Mouse (Mus musculus) megakaryocyte progenitor cell, adult 5-6 weeks (primary cell): ENCODE results near the gene Mup14. TPM values are rescaled to one million over a fixed set of nuclear protein-coding genes. Genes with fewer than 3 reads are reported as not detected.
"Not testable (repeated sequence)": the region's sequence is repeated elsewhere in the genome, so short reads cannot be mapped to it uniquely, and the experiment has no call there.

Experiments
- ATAC-seq: replicated peaks from 2 replicates; pipeline ENCODE4 v1.8.0; 2016; ENCODE audit warnings: mild to moderate bottlenecking, moderate TSS enrichment, inconsistent platforms; ENCODE audit not compliant: poor library complexity
- total RNA-seq, 2 experiments: library from RNA; stranded (forward) in 1 of 2; stranded (reverse) in 1 of 2; fragments of 157-497, 149-512 nt in 1 of 2; fragments of 200-1000 nt in 1 of 2; gene quantifications; 2 replicates each; pipeline versions ENCODE4 v1.2.3 to v1.2.4; 2015 to 2017

The Mup14 gene
- total RNA-seq (2015) = not detected in 2 replicates
- total RNA-seq (2017) = not detected in 2 replicates

GRCm38 (mm10) chr4:61303900-61304299, at the start of gene Mup14:
Gene Mup14 (minus strand): TSS chr4:61304000.
- ATAC-seq = not testable (repeated sequence)

GRCm38 (mm10) chr4:61338108-61338507, 34.3 kb upstream of the Mup14 start:
- ATAC-seq = not testable (repeated sequence)

Other genes with a start within 250 kb of the Mup14 start
- gene Mup13, start 75.7 kb downstream of the Mup14 start, total RNA-seq (2015) = not detected in 2 replicates
- gene Mup13, start 75.7 kb downstream of the Mup14 start, total RNA-seq (2017) = not detected in 2 replicates
- gene Mup15, start 135.7 kb upstream of the Mup14 start, total RNA-seq (2015) = not detected in 2 replicates
- gene Mup15, start 135.7 kb upstream of the Mup14 start, total RNA-seq (2017) = not detected in 2 replicates
- gene Mup16, start 215.5 kb upstream of the Mup14 start, total RNA-seq (2015) = not detected in 2 replicates
- gene Mup16, start 215.5 kb upstream of the Mup14 start, total RNA-seq (2017) = not detected in 2 replicates